Mouse (Mus musculus) heart, embryonic 11.5 days (tissue): Measurements from ENCODE around the gene Bicdl1. TPM values are rescaled to one million over a fixed set of nuclear protein-coding genes. Genes with fewer than 3 reads are reported as not detected.

Source experiments
- ATAC-seq: fragments of 200-750 bp; cut with Nextera tagmentation; replicated peaks from 2 replicates; pipeline ENCODE4 v1.8.0; 2017; ENCODE audit warnings: moderate library complexity; ENCODE audit not compliant: insufficient number of reproducible peaks, low FRiP score, low TSS enrichment
- H3K27ac ChIP-seq: fragments of 300-500 bp; sonication (generic); 2 replicates; pipeline ENCODE4 v1.5.1; 2014; ENCODE audit warnings: mild to moderate bottlenecking, low read depth, low read length
- H3K27me3 ChIP-seq: fragments of 300-500 bp; sonication (generic); 2 replicates; pipeline ENCODE4 v1.6.1; 2014; ENCODE audit warnings: mild to moderate bottlenecking, low read length, mixed read lengths; ENCODE audit not compliant: control insufficient read depth, insufficient read depth
- H3K36me3 ChIP-seq: fragments of 300-500 bp; sonication (generic); 2 replicates; pipeline ENCODE4 v1.6.1; 2014; ENCODE audit warnings: mild to moderate bottlenecking, low read length, moderate library complexity, mixed read lengths; ENCODE audit not compliant: control insufficient read depth, insufficient read depth
- H3K4me1 ChIP-seq: fragments of 300-500 bp; sonication (generic); 2 replicates; pipeline ENCODE4 v1.6.1; 2014; ENCODE audit warnings: low read length; ENCODE audit not compliant: control insufficient read depth, insufficient read depth
- H3K4me2 ChIP-seq: fragments of 300-500 bp; sonication (generic); 2 replicates; pipeline ENCODE4 v1.6.1; 2014; ENCODE audit warnings: mild to moderate bottlenecking, moderate library complexity
- H3K4me3 ChIP-seq: fragments of 300-500 bp; sonication (generic); 2 replicates; pipeline ENCODE4 v1.5.1; 2014; ENCODE audit warnings: low read depth, low read length
- H3K9ac ChIP-seq: fragments of 300-500 bp; sonication (generic); 2 replicates; pipeline ENCODE4 v1.6.1; 2014; ENCODE audit warnings: mild to moderate bottlenecking, low read depth, low read length, moderate library complexity
- H3K9me3 ChIP-seq: fragments of 300-500 bp; sonication (generic); replicated peaks from 2 replicates; pipeline ENCODE4 v1.6.1; 2016; ENCODE audit warnings: low read length; ENCODE audit not compliant: control insufficient read depth
- WGBS: fragments of 180-500 bp; shearing (Covaris S2); extraction: QIAGEN DNeasy Blood & Tissue Kit; methylation state at CpG from one replicate; pipeline ENCODE4 v1.1.7; 2014; ENCODE audit not compliant: insufficient replicate concordance; 5-methylcytosine and 5-hydroxymethylcytosine counted together
- polyA plus RNA-seq: library from polyadenylated mRNA; unstranded; fragments of >200 nt; fragmentation: Nextera tagmentation; extraction: Ambion mirVana; gene quantifications from 2 replicates; pipeline ENCODE4 v1.2.1, GENCODE M21; 2014

Bicdl1 gene
- polyA plus RNA-seq, 1 experiment from 2014 or later, result 6.6 TPM

GRCm38 (mm10) chr5:115644192-115644591 lies 87.2 kb downstream of the Bicdl1 start:
- ATAC-seq, result no peak
- no peak overlapping the region for H3K4me2 ChIP-seq
- no peak overlapping the region for H3K27ac ChIP-seq
- no peaks in the 10 kb centered on the region for H3K4me1 ChIP-seq
- H3K9ac ChIP-seq, result no peak overlapping the region
- H3K27me3 ChIP-seq, result no peaks in the 10 kb centered on the region
- H3K4me3 ChIP-seq, result no peak overlapping the region
- peaks cover 38% of the 10 kb centered on the region for H3K36me3 ChIP-seq
- no peaks in the 10 kb centered on the region for H3K9me3 ChIP-seq
- 85% methylated on average over 9 of the region's 9 CpGs for WGBS

GRCm38 (mm10) chr5:115635536-115635935 lies 95.9 kb downstream of the Bicdl1 start:
- Histone ChIP-seq H3K9ac (no peak overlapping the region), H3K27ac (no peak overlapping the region), H3K9me3 (no peaks in the 10 kb centered on the region), H3K4me1 (peaks cover 22% of the 10 kb centered on the region), H3K4me2 (no peak overlapping the region), H3K4me3 (no peak overlapping the region), H3K27me3 (no peaks in the 10 kb centered on the region), H3K36me3 (peaks cover 13% of the 10 kb centered on the region)
- WGBS, result 69% methylated on average over 6 of the region's 6 CpGs
- no peak for ATAC-seq

- H3K4me3 ChIP-seq, result no peak overlapping the region
- 79% methylated on average over 8 of the region's 8 CpGs for WGBS
- no peak overlapping the region for H3K27ac ChIP-seq
- H3K9me3 ChIP-seq, result no peaks in the 10 kb centered on the region
- peak overlapping the region; percentile 86; the same call in 1 of the 2 replicates for H3K4me2 ChIP-seq
- H3K27me3 ChIP-seq, result no peaks in the 10 kb centered on the region
- peaks cover 22% of the 10 kb centered on the region for H3K4me1 ChIP-seq
- ATAC-seq, result no peak
- no peak overlapping the region for H3K9ac ChIP-seq
- peaks cover 5% of the 10 kb centered on the region; the same call in 1 of the 2 replicates for H3K36me3 ChIP-seq
Observed at GRCm38 (mm10) chr5:115634046-115634445, 97.4 kb downstream of the Bicdl1 start.

GRCm38 (mm10) chr5:115633060-115633459 lies 98.4 kb downstream of the Bicdl1 start:
- WGBS, result 54% methylated on average over 4 of the region's 4 CpGs

GRCm38 (mm10) chr5:115632358-115632714 lies 99.1 kb downstream of the Bicdl1 start:
- Histone ChIP-seq H3K36me3 (no peaks in the 10 kb centered on the region), H3K4me2 (peak overlapping the region; percentile 86), H3K27me3 (no peaks in the 10 kb centered on the region), H3K4me3 (peak overlapping the region; percentile 78), H3K27ac (peak overlapping the region; percentile 96), H3K9ac (peak overlapping the region; percentile 93), H3K4me1 (peaks cover 22% of the 10 kb centered on the region), H3K9me3 (no peaks in the 10 kb centered on the region)
- 1% methylated on average over 30 of the region's 30 CpGs for WGBS
- no peak for ATAC-seq

More at GRCm38 (mm10) chr5:115633060-115633459, 98.4 kb downstream of the Bicdl1 start:
- Histone ChIP-seq H3K9me3 (no peaks in the 10 kb centered on the region), H3K27ac (no peak overlapping the region), H3K4me1 (peaks cover 22% of the 10 kb centered on the region), H3K4me2 (peak overlapping the region; percentile 86), H3K36me3 (no peaks in the 10 kb centered on the region), H3K4me3 (peak overlapping the region; percentile 78), H3K27me3 (no peaks in the 10 kb centered on the region), H3K9ac (peak overlapping the region; percentile 93)
- ATAC-seq, result no peak

GRCm38 (mm10) chr5:115631505-115632357 lies 99.7 kb downstream of the Bicdl1 start, which contains the start of gene Rab35:
Gene Rab35 (plus strand): TSS chr5:115631908.
- ATAC-seq, result peak; percentile 85
- 1% methylated on average over 63 of the region's 125 CpGs for WGBS
- no peaks in the 10 kb centered on the region for H3K27me3 ChIP-seq
- peak within 1 kb of the TSS; percentile 96 for H3K27ac ChIP-seq
- peak within 1 kb of the TSS; percentile 78 for H3K4me3 ChIP-seq
- H3K9ac ChIP-seq, result peak within 1 kb of the TSS; percentile 93
- peaks cover 22% of the 10 kb centered on the region for H3K4me1 ChIP-seq
- H3K4me2 ChIP-seq, result peak within 1 kb of the TSS; percentile 86
- H3K9me3 ChIP-seq, result no peaks in the 10 kb centered on the region
- H3K36me3 ChIP-seq, result no peaks in the 10 kb centered on the region

GRCm38 (mm10) chr5:115630291-115630690 lies 101.1 kb downstream of the Bicdl1 start:
- H3K27me3 ChIP-seq, result no peaks in the 10 kb centered on the region
- H3K4me2 ChIP-seq, result peak overlapping the region; percentile 86; the same call in 1 of the 2 replicates
- no peaks in the 10 kb centered on the region for H3K36me3 ChIP-seq
- H3K27ac ChIP-seq, result no peak overlapping the region
- ATAC-seq, result no peak
- H3K9me3 ChIP-seq, result no peaks in the 10 kb centered on the region
- H3K9ac ChIP-seq, result no peak overlapping the region
- peak overlapping the region; percentile 78; the same call in 1 of the 2 replicates for H3K4me3 ChIP-seq
- WGBS, result 35% methylated on average over 5 of the region's 5 CpGs
- H3K4me1 ChIP-seq, result peaks cover 21% of the 10 kb centered on the region

GRCm38 (mm10) chr5:115629672-115630071 lies 101.7 kb downstream of the Bicdl1 start:
- Histone ChIP-seq H3K27me3 (no peaks in the 10 kb centered on the region), H3K9ac (no peak overlapping the region), H3K36me3 (no peaks in the 10 kb centered on the region), H3K4me3 (no peak overlapping the region), H3K27ac (no peak overlapping the region), H3K4me1 (peaks cover 19% of the 10 kb centered on the region), H3K9me3 (no peaks in the 10 kb centered on the region), H3K4me2 (no peak overlapping the region)
- no peak for ATAC-seq
- WGBS, result 82% methylated on average over 4 of the region's 4 CpGs
